Mouse (Mus musculus) embryonic fibroblast, embryonic 13.5 days (primary cell): Measurements from ENCODE around the gene Ptgis.

Source experiments
- CTCF ChIP-seq: IDR thresholded peaks from 2 replicates; pipeline ENCODE4 v1.5.1; 2011; ENCODE audit warnings: mild to moderate bottlenecking, control low read depth, low read length, moderate library complexity, borderline replicate concordance; ENCODE audit not compliant: insufficient read depth
- POLR2A ChIP-seq: IDR thresholded peaks from 2 replicates; pipeline ENCODE4 v1.6.1; 2011; ENCODE audit warnings: low read depth, mild to moderate bottlenecking, control low read depth, low read length, moderate library complexity

GRCm38 (mm10) chr2:167213076-167213475, 27.3 kb downstream of the Ptgis start:
- TF ChIP-seq CTCF (peak; percentile 61; the same call in 1 of the 2 replicates), POLR2A (no peak)
